Mouse (Mus musculus): Measurements from ENCODE around the gene Ctla4. TPM values are rescaled to one million over a fixed set of nuclear protein-coding genes. Genes with fewer than 3 reads are reported as not detected.

The Ctla4 gene
- polyA plus RNA-seq (2012; rRNA removed), result not detected in 2 replicates

GRCm38 (mm10) chr1:60886981-60887380 lies at the start of gene Ctla4:
TSS of gene Ctla4 (plus strand) at chr1:60887000.

Other genes with a start within 250 kb of the Ctla4 start
- gene Cd28, start 170.2 kb upstream of the Ctla4 start, polyA plus RNA-seq (2012; rRNA removed), result 0.04 and 0.08 TPM in 2 replicates
- 0.12 and 0.14 TPM in 2 replicates for gene Icos, start 90.9 kb downstream of the Ctla4 start, polyA plus RNA-seq (2012; rRNA removed)

Measured in central nervous system, embryonic 18 days (tissue).